Mouse (Mus musculus): ENCODE results near the gene Adcy6. TPM values are rescaled to one million over a fixed set of nuclear protein-coding genes. Genes with fewer than 3 reads are reported as not detected.

Gene Adcy6
- total RNA-seq, 2 experiments from 2014 or later: 28.8 to 55.8 TPM

DNA sequence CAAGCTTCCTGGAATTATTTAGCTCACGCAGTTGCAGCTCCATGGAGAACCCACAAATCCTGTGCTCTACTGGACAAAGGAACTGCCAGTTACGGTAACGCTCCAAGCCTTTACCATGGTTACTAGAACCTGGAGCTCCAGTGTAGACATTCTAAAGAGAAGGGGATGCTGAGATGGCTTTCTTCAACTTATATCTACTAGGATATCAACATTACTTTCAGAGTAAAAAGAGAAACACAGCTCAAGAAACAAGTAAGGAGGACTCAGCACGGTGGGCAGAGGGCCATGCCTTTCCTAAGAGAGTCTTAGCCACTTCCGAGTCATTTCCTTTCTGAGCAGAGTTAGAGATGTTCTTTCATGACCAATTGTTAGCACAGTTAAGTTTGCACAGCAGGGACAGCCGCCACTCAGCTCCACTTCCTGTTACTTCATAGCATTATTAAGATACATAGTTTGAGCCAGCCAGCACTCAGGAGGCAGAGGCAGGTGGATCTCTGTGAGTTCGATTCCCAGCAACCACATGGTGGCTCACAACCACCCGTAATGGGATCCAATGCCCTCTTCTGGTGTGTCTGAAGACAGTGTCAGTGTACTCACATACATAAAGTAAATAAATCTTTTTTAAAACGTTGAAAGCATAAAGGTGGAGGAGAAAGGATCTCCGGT lies 38.9 kb downstream of the Adcy6 start, which contains the start of the genes Ccnt1 and 4930415O20Rik:
Gene Ccnt1, minus strand, starts transcription at position 51 of the 666 bp plus-strand sequence.
Gene 4930415O20Rik, plus strand, starts transcription at position 132 of the 666 bp plus-strand sequence.
- no peak for ATAC-seq (replicated peaks; ENCODE audit: low FRiP score, low TSS enrichment, poor library complexity, severe bottlenecking)

DNA sequence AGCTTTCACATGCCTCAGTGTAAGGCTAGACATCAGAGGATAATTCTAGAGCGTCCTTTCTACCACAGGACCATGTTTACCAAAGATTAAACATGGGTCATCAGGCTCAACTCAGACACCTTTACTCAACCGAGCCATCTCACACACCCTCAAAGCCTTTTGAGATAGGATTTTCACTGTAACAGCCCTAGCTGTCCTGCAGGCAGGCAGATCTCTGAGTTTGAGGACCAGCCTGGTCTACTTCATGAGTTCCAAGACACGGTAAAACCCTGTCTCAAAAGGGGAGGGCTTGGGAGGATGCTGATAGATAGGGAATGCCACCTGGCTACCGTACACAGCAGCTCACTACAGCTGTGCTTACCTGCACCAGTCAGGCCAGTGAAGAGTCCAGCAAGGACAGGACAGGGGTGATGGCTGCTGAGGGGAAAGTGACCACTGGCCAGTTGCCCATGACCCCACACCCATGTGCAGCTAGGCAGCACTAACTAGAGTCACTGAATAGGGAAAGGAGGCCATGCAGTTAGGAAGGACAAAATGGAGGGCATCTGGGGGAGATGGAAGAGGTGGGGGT lies 40.0 kb downstream of the Adcy6 start:
- ATAC-seq (replicated peaks; ENCODE audit: low FRiP score, low TSS enrichment, poor library complexity, severe bottlenecking): no peak

DNA sequence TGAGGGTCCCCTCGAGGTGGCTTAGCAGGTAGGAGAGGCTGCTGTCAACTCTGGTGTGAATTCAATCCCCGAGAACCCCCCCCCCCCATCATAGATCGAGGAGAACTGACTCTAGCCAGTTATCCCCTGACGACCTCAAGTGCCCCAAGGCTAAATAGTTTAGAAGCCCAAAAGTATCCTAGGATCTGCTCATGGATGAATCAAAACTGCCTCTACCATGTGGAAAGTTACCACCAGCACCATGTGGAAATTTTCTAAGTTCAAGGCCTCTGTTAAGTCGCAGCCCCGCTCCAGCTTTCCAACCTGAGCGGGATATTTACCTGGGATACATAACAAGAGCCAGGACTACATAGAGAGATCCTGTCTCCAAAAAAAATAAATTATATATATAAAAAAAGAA lies 40.7 kb downstream of the Adcy6 start:
- ATAC-seq (replicated peaks; ENCODE audit: low FRiP score, low TSS enrichment, poor library complexity, severe bottlenecking): no peak

DNA sequence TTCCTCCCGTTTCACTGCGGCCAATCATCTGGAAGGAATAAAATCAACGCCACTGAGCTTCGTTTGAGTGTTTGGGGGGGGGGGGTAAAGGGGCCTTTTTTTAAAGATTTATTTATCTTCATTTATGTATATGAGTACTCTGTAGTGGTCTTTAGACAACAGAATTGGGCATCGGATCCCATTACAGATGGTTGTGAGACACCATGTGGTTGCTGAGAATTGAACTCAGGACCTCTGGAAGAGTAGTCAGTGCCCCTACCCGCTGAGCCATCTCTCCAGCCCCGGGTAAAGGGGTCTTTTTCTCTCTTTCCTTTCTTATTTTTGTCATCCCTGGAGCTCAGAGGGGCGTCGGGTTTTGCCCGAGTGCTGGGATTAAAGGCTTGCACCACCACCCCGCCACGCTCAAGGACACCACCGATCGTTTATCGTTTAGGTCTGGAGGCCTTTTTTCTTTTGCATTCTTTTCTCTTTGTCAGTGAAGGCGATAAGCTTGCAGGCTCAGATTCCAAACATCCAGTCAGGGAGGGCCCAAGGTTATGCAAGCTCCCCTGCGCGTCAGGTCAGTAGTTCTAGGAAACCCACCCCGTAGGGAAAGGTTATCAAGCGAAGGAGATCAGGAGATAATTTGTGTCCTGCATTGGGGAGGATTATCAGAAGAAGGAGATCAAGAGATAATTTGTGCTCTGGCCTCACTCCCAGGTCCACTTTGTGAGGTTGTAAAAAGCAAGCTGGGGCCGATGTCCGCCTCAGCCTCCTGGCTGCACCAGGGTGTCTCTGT lies 41.4 kb downstream of the Adcy6 start:
- no peak for ATAC-seq (replicated peaks; ENCODE audit: low FRiP score, low TSS enrichment, poor library complexity, severe bottlenecking)

DNA sequence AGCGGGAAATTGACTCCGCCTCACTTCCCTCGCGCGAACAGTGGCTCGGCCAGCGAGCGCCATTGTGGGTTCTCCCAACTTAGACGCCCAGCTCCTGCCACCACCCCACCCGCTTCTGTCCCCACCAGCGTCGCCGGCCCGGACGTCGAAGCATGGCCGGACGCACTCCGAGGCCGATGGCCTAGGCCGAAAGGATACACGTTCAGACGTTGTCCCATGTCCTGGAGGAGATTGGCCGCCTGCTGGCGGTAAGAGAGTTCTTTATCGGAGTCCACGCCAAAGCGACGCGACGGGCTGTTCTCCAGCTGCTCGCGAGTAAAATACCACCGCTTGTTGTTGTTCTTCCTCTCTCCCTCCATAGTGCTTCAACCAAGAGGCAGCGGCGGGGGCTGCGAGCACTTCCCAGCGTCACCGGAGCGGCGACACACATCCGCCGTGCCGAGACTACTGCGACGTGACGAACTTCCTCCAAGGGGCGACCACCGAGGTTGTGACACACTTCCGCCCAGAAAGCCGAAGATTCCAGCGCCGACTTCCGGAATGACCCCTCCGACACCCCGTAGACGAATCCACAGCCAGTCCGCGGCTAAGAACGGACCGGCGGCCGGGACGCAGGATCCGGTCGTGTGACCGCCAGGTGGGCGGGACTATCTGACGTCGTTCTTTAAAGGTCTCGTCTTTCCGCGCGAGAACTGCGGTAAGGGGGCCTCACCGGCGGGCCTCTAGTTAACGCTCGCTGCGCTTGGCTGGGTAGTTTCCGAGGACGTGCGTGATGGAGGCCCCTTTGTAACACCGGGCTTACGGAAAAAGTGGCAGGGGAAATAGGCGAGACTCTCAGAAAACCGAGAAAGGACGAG lies 42.4 kb downstream of the Adcy6 start:
- ATAC-seq (replicated peaks; ENCODE audit: low FRiP score, low TSS enrichment, poor library complexity, severe bottlenecking): peak; percentile 94

DNA sequence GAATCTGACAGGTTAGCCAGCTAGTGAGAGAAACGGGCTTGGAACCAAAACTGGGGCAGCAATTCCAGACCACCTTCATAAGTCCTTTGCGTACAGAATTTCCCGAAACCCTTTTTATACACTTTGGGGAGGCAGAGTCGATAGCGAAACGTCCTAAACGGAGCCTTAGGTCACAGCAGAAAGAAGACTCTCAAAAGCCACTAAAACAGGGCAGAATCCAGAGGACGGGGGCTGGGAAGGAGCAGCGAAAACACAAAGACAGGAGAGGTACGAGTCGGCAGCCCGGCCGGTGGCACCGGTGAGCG lies 43.0 kb downstream of the Adcy6 start:
- ATAC-seq (replicated peaks; ENCODE audit: low FRiP score, low TSS enrichment, poor library complexity, severe bottlenecking): no peak

DNA sequence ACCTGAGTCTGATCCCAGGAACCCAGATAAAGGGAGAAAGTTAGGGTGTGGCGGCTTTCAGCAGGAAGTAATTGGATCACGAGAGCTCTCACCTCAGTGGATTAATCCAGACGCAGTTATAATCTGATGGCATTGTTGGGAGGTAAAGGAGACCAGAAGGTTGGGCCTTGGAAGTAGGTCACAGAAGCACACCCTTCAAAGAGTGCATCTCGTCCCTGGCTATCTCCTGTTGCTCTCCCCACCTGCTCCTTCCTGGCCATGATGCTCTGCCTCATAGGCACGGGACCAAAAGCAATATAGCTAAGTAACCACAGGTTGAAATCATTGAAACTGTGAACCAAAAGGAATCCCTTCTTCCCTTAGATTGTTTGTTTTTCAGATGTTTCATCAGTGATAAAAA lies 52.7 kb downstream of the Adcy6 start:
- no peak for ATAC-seq (replicated peaks; ENCODE audit: low FRiP score, low TSS enrichment, poor library complexity, severe bottlenecking)

DNA sequence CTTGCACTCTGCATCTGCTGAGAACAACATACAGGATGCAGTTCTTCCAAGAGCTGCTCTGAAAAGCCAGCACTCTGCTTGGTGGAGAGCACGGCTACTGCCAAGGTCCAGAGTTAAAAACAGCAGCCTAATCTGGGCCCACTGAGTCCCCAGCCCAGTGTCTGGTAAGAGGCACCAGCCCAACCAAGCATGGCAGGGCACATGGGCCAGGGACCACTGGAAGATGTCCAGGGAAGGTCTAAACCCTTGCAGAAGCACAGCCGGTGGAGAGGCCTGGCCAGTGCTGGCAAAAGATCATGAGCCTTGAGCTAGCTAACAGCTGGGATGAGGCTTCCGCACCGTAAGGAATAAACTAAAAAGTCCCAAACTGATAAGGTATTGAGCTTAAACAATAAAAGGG lies 54.0 kb downstream of the Adcy6 start:
- no peak for ATAC-seq (replicated peaks; ENCODE audit: low FRiP score, low TSS enrichment, poor library complexity, severe bottlenecking)

DNA sequence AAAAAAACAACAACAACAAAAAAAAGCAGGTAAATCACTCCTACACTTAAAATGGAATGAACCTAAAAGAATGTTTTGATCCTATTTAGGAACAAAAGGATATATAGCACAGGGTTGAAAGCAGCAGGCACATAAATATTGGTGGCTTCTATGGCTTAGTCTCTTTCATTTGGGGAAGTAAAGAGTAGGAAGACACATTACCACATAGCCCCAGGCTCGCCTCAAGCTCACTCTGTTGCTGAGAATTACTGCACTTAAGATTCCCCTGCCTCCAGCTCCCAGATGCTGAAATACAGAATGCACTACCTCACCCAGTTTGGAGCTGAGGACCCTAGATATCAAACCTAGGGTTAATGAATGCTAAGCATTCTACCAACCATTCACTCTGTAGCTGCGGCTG lies 57.1 kb downstream of the Adcy6 start:
- ATAC-seq (replicated peaks; ENCODE audit: low FRiP score, low TSS enrichment, poor library complexity, severe bottlenecking): no peak

DNA sequence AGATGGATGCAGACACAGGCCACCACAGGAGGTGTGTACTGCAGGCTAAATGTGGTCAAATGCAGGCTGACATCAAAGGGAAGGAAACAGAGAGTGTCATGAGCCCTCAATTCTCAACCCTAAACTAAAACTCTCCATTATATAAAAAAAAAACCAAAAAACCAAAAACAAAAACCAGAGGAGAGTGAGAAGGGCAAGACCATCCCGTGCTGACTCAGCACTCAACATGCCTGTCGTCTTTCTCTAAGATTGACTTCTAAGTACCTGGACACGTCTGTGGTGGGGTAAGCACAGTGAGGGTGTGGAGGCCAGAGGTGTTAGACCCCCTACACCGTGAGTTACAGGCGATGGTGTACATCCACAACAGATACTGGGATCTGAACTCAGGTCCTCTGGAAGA lies 63.0 kb downstream of the Adcy6 start:
- ATAC-seq (replicated peaks; ENCODE audit: low FRiP score, low TSS enrichment, poor library complexity, severe bottlenecking): no peak

DNA sequence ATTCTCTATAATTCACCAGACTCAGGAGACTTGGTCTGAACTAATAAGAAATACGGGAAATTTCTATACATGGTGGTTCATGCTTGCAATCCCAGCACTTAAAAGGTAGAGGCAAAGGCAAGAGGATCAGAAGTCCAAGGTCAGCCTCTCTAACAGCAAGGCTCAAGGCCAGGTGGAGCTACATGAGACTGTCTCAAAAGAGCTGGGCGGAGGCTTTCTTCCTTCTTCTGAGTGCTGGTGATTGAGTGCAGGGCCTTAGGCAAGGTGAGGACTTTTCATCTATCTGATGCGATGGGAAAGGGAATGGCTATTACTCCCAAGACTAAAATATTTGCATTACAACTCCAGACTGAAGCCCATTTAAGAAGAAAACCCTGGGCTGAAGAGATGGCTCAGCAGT lies 64.7 kb downstream of the Adcy6 start:
- ATAC-seq (replicated peaks; ENCODE audit: low FRiP score, low TSS enrichment, poor library complexity, severe bottlenecking): no peak

DNA sequence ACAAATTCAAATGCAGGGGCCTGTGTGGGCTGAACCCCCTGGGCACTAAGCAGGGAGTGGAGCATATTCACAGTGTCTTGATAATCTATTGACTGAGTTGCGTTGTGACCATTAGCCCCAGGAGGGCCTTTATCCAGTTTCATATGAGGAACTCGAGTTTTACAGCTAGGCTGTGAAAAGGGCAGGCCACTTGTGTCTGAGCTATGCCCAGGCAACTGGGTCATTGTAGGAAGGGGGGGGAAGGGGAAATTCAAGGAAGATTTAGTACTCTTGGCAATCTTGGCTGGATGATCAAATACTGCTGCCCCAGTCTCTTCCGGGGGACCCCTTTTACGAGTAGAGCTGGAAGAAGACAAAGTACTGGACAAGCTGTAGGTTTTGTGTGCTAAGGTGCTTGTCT lies 66.5 kb downstream of the Adcy6 start:
- ATAC-seq (replicated peaks; ENCODE audit: low FRiP score, low TSS enrichment, poor library complexity, severe bottlenecking): no peak

DNA sequence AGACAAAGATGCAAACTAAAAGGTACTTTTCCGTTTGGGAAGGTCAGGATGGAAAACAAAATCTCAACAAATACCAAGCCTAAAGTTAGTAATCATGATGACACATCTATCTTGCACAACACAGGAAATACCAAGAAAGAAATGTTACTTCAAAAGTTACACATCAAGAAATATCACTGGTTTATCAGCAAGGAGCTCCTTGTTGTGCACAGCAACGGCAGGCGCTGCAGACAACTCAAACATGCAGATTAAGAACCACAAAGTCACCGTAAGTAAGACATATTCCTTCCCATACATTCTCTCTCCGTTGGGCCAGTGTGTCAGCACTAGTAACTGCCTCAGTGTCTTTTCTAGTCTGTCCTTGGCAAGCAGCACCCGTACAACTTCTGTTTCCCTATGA lies 68.8 kb downstream of the Adcy6 start:
- ATAC-seq (replicated peaks; ENCODE audit: low FRiP score, low TSS enrichment, poor library complexity, severe bottlenecking): peak; percentile 83

Other genes with a start within 250 kb of the Adcy6 start
- not detected in 2 replicates for gene Olfr283, start 229.1 kb downstream of the Adcy6 start, total RNA-seq (2014; fragmentation: Nextera tagmentation)
- gene Olfr283, start 229.1 kb downstream of the Adcy6 start, total RNA-seq (2017): not detected in 2 replicates
- gene Olfr282, start 178.9 kb downstream of the Adcy6 start, total RNA-seq (2014; fragmentation: Nextera tagmentation): not detected in 2 replicates
- gene Olfr282, start 178.9 kb downstream of the Adcy6 start, total RNA-seq (2017): not detected in 2 replicates
- gene Olfr281, start 157.5 kb downstream of the Adcy6 start, total RNA-seq (2014; fragmentation: Nextera tagmentation): not detected in 2 replicates
- not detected in 2 replicates for gene Olfr281, start 157.5 kb downstream of the Adcy6 start, total RNA-seq (2017)
- not detected in 2 replicates for gene OR5BS1P, start 140.2 kb downstream of the Adcy6 start, total RNA-seq (2014; fragmentation: Nextera tagmentation)
- gene OR5BS1P, start 140.2 kb downstream of the Adcy6 start, total RNA-seq (2017): not detected in 2 replicates
- gene Lalba, start 127.4 kb downstream of the Adcy6 start, total RNA-seq (2014; fragmentation: Nextera tagmentation): not detected in 2 replicates
- gene Lalba, start 127.4 kb downstream of the Adcy6 start, total RNA-seq (2017): not detected in 2 replicates
- not detected in 2 replicates for gene Olfr279, start 117.7 kb downstream of the Adcy6 start, total RNA-seq (2014; fragmentation: Nextera tagmentation)
- gene Olfr279, start 117.7 kb downstream of the Adcy6 start, total RNA-seq (2017): not detected in 2 replicates
- 68.9 and 73.0 TPM in 2 replicates for gene Kansl2, start 75.8 kb downstream of the Adcy6 start, total RNA-seq (2014; fragmentation: Nextera tagmentation)
- gene Kansl2, start 75.8 kb downstream of the Adcy6 start, total RNA-seq (2017): 54.4 and 57.7 TPM in 2 replicates
- 66.8 and 70.7 TPM in 2 replicates for gene Ccnt1, start 39.2 kb downstream of the Adcy6 start, total RNA-seq (2014; fragmentation: Nextera tagmentation)
- gene Ccnt1, start 39.2 kb downstream of the Adcy6 start, total RNA-seq (2017): 80.8 and 88.3 TPM in 2 replicates
- gene 4930415O20Rik, start 39.1 kb downstream of the Adcy6 start, total RNA-seq (2014; fragmentation: Nextera tagmentation): not detected in 2 replicates
- gene 4930415O20Rik, start 39.1 kb downstream of the Adcy6 start, total RNA-seq (2017): not detected in 2 replicates
- gene Cacnb3, start 20.8 kb upstream of the Adcy6 start, total RNA-seq (2014; fragmentation: Nextera tagmentation): not detected in 2 replicates
- gene Cacnb3, start 20.8 kb upstream of the Adcy6 start, total RNA-seq (2017): not detected in 2 replicates
- 79.8 and 96.4 TPM in 2 replicates for gene Ddx23, start 52.8 kb upstream of the Adcy6 start, total RNA-seq (2014; fragmentation: Nextera tagmentation)
- 152 and 181 TPM in 2 replicates for gene Ddx23, start 52.8 kb upstream of the Adcy6 start, total RNA-seq (2017)
- gene Rnd1, start 67.4 kb upstream of the Adcy6 start, total RNA-seq (2014; fragmentation: Nextera tagmentation): 0.64 TPM in 1 of 2 replicates, not detected in the other
- 0.61 TPM in 1 of 2 replicates, not detected in the other for gene Rnd1, start 67.4 kb upstream of the Adcy6 start, total RNA-seq (2017)
- not detected in 2 replicates for gene Ccdc65, start 98.1 kb upstream of the Adcy6 start, total RNA-seq (2014; fragmentation: Nextera tagmentation)
- gene Ccdc65, start 98.1 kb upstream of the Adcy6 start, total RNA-seq (2017): not detected in 2 replicates
- gene Fkbp11, start 118.1 kb upstream of the Adcy6 start, total RNA-seq (2014; fragmentation: Nextera tagmentation): 5.5 and 6.1 TPM in 2 replicates
- gene Fkbp11, start 118.1 kb upstream of the Adcy6 start, total RNA-seq (2017): 5.8 and 6.9 TPM in 2 replicates
- gene Arf3, start 153.1 kb upstream of the Adcy6 start, total RNA-seq (2014; fragmentation: Nextera tagmentation): 22.5 and 23.2 TPM in 2 replicates
- 16.9 and 22.1 TPM in 2 replicates for gene Arf3, start 153.1 kb upstream of the Adcy6 start, total RNA-seq (2017)
- gene Wnt10b, start 168.1 kb upstream of the Adcy6 start, total RNA-seq (2014; fragmentation: Nextera tagmentation): not detected in 2 replicates
- gene Wnt10b, start 168.1 kb upstream of the Adcy6 start, total RNA-seq (2017): not detected in 2 replicates
- gene Wnt1, start 179.8 kb upstream of the Adcy6 start, total RNA-seq (2014; fragmentation: Nextera tagmentation): not detected in 2 replicates
- not detected in 2 replicates for gene Wnt1, start 179.8 kb upstream of the Adcy6 start, total RNA-seq (2017)
- not detected in 2 replicates for gene Ddn, start 199.4 kb upstream of the Adcy6 start, total RNA-seq (2014; fragmentation: Nextera tagmentation)
- 0.08 TPM in 1 of 2 replicates, not detected in the other for gene Ddn, start 199.4 kb upstream of the Adcy6 start, total RNA-seq (2017)
- gene Prkag1, start 221.4 kb upstream of the Adcy6 start, total RNA-seq (2014; fragmentation: Nextera tagmentation): 61.3 and 121 TPM in 2 replicates
- gene Prkag1, start 221.4 kb upstream of the Adcy6 start, total RNA-seq (2017): 120 and 143 TPM in 2 replicates

Data from megakaryocyte-erythroid progenitor cell, adult 5-6 weeks (primary cell).